Mouse (Mus musculus): ENCODE results near the gene Pou1f1.

- TF ChIP-seq EP300 (IDR thresholded peaks at IDR 0.05; ENCODE audit: low read depth) (no peak), CTCF (IDR thresholded peaks at IDR 0.05; ENCODE audit: low read depth) (no peak)
Measured at GRCm38 (mm10) chr16:65562864-65563206, 42.5 kb downstream of the Pou1f1 start.

Measured in liver, postnatal 0 days (tissue).